Comparison of ENCODE assay signal across 9 mouse cellular contexts in the genomic region with DNA sequence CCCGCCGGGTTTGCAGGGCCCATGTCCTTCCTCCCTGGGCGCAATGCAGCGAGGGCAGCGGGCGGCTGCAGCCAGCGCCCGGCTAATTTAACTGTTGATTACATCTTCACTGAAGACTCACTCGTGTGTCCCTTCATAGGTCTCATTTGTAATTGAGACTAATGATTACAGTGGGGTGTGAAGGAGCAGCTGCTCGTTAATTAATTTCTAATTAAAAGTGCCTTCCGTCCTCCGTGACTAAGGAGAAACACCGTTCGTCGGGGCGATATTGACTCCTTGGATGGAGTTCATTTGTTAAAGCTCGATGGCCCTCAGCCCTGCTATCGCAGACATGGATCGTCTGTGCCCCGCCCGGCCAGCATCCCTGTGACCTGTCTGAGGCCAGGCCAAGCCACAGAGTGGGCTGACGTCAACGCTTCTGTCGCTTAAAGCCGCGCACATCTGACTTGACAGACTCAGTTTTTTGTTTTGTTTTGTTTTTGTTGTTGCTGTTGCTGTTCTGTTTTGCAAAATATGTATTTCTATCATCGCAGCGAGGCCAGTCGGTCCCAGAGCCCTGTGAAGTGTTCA. TPM values are rescaled to one million over a fixed set of nuclear protein-coding genes. Genes with fewer than 3 reads are reported as not detected.
DNase-seq lines count a peak whose midpoint lies in the region; ATAC-seq and TF ChIP-seq lines count a peak whose summit lies in the region.
"Had no signal": no experiment of that assay in that cellular context is flagged by ENCODE, and none has a peak within 500 bp of the region (broad histone marks: within the 10 kb centered on the region; RNA-seq: fewer than 3 reads in every experiment).

No protein-coding gene starts in this region.

- DNase-seq in lung, adult 2 months, result no peak
- peak; percentile 22 for DNase-seq in neural tube, embryonic 11.5 days (ENCODE audit: low spot score)
- DNase-seq in left cerebral cortex, postnatal 4 days, result no peak
- DNase-seq in testis, postnatal 10 days (ENCODE audit: low spot score), result no peak

- H3K4me2 ChIP-seq in lung, embryonic 15.5 days, result peak overlapping the region; percentile 39
- 0 out of 2 replicates have a peak overlapping the region, but pooled peaks have one; percentile 14 for H3K4me2 ChIP-seq in embryonic facial prominence, embryonic 12.5 days (replicated peaks)
- peak overlapping the region; percentile 84 for H3K4me2 ChIP-seq in hindbrain, embryonic 12.5 days (replicated peaks)
- peak overlapping the region; percentile 30; the same call in 1 of the 2 replicates for H3K4me2 ChIP-seq in neural tube, embryonic 11.5 days (ENCODE audit: low read depth)

- H3K27me3 ChIP-seq in lung, embryonic 15.5 days, result peaks cover 99% of the 10 kb centered on the region
- peaks cover 100% of the 10 kb centered on the region for H3K27me3 ChIP-seq in embryonic facial prominence, embryonic 12.5 days
- peaks cover 99% of the 10 kb centered on the region for H3K27me3 ChIP-seq in hindbrain, embryonic 12.5 days
- H3K27me3 ChIP-seq in neural tube, embryonic 11.5 days (ENCODE audit: control insufficient read depth, insufficient read depth, low read length), result peaks cover 98% of the 10 kb centered on the region

- no peak for TF ChIP-seq POLR2A in lung, adult 2 months (IDR thresholded peaks at IDR 0.05; ENCODE audit: borderline replicate concordance, extremely low read depth, low read depth, low read length)

- 6% methylated on average over 29 of the region's 29 CpGs for WGBS in lung, embryonic 15.5 days
- WGBS in lung, adult 2 months, result 16% methylated on average over 29 of the region's 29 CpGs
- 1% methylated on average over 29 of the region's 29 CpGs for WGBS in embryonic facial prominence, embryonic 12.5 days
- 3% methylated on average over 29 of the region's 29 CpGs for whole genome bisulfite sequencing in hindbrain, embryonic 12.5 days
- WGBS in neural tube, embryonic 11.5 days, result 1% methylated on average over 28 of the region's 29 CpGs

- no peak for TF ChIP-seq CTCF in lung, adult 2 months (IDR thresholded peaks at IDR 0.05; ENCODE audit: insufficient read depth, low read length)

- no peak overlapping the region for H3K9ac ChIP-seq in lung, embryonic 15.5 days
- no peak overlapping the region for H3K9ac ChIP-seq in embryonic facial prominence, embryonic 12.5 days
- no peak overlapping the region for H3K9ac ChIP-seq in hindbrain, embryonic 12.5 days
- H3K9ac ChIP-seq in neural tube, embryonic 11.5 days (ENCODE audit: low read length), result no peak overlapping the region

- no peak for ATAC-seq in lung, embryonic 15.5 days (ENCODE audit: borderline replicate concordance, extremely low read depth, low FRiP score, low TSS enrichment)
- ATAC-seq in embryonic facial prominence, embryonic 12.5 days (ENCODE audit: insufficient number of reproducible peaks, insufficient read depth, low FRiP score, low TSS enrichment), result no peak
- peak; percentile 36; the same call in 1 of the 2 replicates for ATAC-seq in hindbrain, embryonic 12.5 days (ENCODE audit: low FRiP score)
- no peak for ATAC-seq in neural tube, embryonic 11.5 days (ENCODE audit: insufficient read depth, low FRiP score, low TSS enrichment)

- no peak overlapping the region for H3K27ac ChIP-seq in lung, embryonic 15.5 days
- H3K27ac ChIP-seq in embryonic facial prominence, embryonic 12.5 days, result no peak overlapping the region
- H3K27ac ChIP-seq in hindbrain, embryonic 12.5 days, result peak overlapping the region; percentile 68
- no peak overlapping the region for H3K27ac ChIP-seq in neural tube, embryonic 11.5 days (ENCODE audit: low read depth, low read length)

- intact Hi-C loops in left cerebral cortex, postnatal 4 days (cut with DNase I), result loop anchor here (10.0 kb wide), 1 partner anchor 629 kb away; no protein-coding TSS in a partner anchor

- peak overlapping the region; percentile 19; the same call in 1 of the 2 replicates for H3K4me3 ChIP-seq in lung, embryonic 15.5 days
- no peak overlapping the region for H3K4me3 ChIP-seq in lung, adult 2 months (replicated peaks; ENCODE audit: extremely low read depth, low read depth, low read length)
- peak overlapping the region; percentile 12; the same call in 1 of the 2 replicates for H3K4me3 ChIP-seq in embryonic facial prominence, embryonic 12.5 days
- peak overlapping the region; percentile 49 for H3K4me3 ChIP-seq in hindbrain, embryonic 12.5 days
- no peak overlapping the region; the same call in 1 of the 2 replicates for H3K4me3 ChIP-seq in neural tube, embryonic 11.5 days (ENCODE audit: low read depth, low read length)
- H3K4me3 ChIP-seq: myocyte had no signal

- H3K36me3 ChIP-seq in lung, embryonic 15.5 days, result no peaks in the 10 kb centered on the region
- H3K36me3 ChIP-seq in embryonic facial prominence, embryonic 12.5 days, result no peaks in the 10 kb centered on the region
- H3K36me3 ChIP-seq in hindbrain, embryonic 12.5 days, result no peaks in the 10 kb centered on the region
- H3K36me3 ChIP-seq in neural tube, embryonic 11.5 days (ENCODE audit: control insufficient read depth, insufficient read depth, low read length), result no peaks in the 10 kb centered on the region

- peaks cover 35% of the 10 kb centered on the region for H3K4me1 ChIP-seq in lung, embryonic 15.5 days
- H3K4me1 ChIP-seq in lung, adult 2 months (ENCODE audit: control insufficient read depth, insufficient read depth, low read length), result 0 out of 2 replicates have a peak, but pooled peaks cover 3% of the 10 kb centered on the region
- H3K4me1 ChIP-seq in embryonic facial prominence, embryonic 12.5 days, result peaks cover 18% of the 10 kb centered on the region
- peaks cover 46% of the 10 kb centered on the region for H3K4me1 ChIP-seq in hindbrain, embryonic 12.5 days
- H3K4me1 ChIP-seq in neural tube, embryonic 11.5 days (ENCODE audit: control insufficient read depth, insufficient read depth, low read length), result peaks cover 19% of the 10 kb centered on the region

- H3K9me3 ChIP-seq in lung, embryonic 15.5 days, result no peaks in the 10 kb centered on the region
- H3K9me3 ChIP-seq in embryonic facial prominence, embryonic 12.5 days, result no peaks in the 10 kb centered on the region
- H3K9me3 ChIP-seq in hindbrain, embryonic 12.5 days (replicated peaks), result no peaks in the 10 kb centered on the region
- H3K9me3 ChIP-seq in neural tube, embryonic 11.5 days (ENCODE audit: control insufficient read depth, low read length), result no peaks in the 10 kb centered on the region

RNA-seq across cellular contexts. Expression of a gene that starts 4.0 kb away (rescaled TPM):
- 0.15 and 0.65 TPM in 2 replicates for polyA plus RNA-seq in lung, embryonic 15.5 days (2015; fragmentation: Nextera tagmentation; extraction: Ambion mirVana)
- not detected in 2 replicates for polyA plus RNA-seq in lung, adult 2 months (2012; rRNA removed)
- 4.8 and 5.8 TPM in 2 replicates for polyA plus RNA-seq in embryonic facial prominence, embryonic 12.5 days (2016; fragmentation: Nextera tagmentation; extraction: Ambion mirVana)
- polyA plus RNA-seq in hindbrain, embryonic 12.5 days (2016; fragmentation: Nextera tagmentation; extraction: Ambion mirVana), result 7.6 and 8.7 TPM in 2 replicates
- polyA plus RNA-seq in neural tube, embryonic 11.5 days (2014; fragmentation: Nextera tagmentation; extraction: Ambion mirVana), result 2.2 and 2.6 TPM in 2 replicates
- total RNA-seq in left cerebral cortex, postnatal 4 days (2021), result not detected
- polyA plus RNA-seq: liver, embryonic 11.5 days; myocyte had no signal

Comparison
In these comparisons a context has a peak if more than half of its experiments do, and no peak if none do; other contexts are left out.
1. H3K4me3 ChIP-seq: peak in lung, embryonic 15.5 days (single experiment), embryonic facial prominence, embryonic 12.5 days (single experiment) and hindbrain, embryonic 12.5 days (single experiment); none in lung, adult 2 months (single experiment) and neural tube, embryonic 11.5 days (single experiment).
2. H3K4me2 ChIP-seq: peak in every context shown above with its lines; median percentile 84 in hindbrain, embryonic 12.5 days; 39 in lung, embryonic 15.5 days; 30 in neural tube, embryonic 11.5 days; 14 in embryonic facial prominence, embryonic 12.5 days.